Mouse (Mus musculus): ENCODE results near the gene Ctf1. TPM values are rescaled to one million over a fixed set of nuclear protein-coding genes. Genes with fewer than 3 reads are reported as not detected.
"Not testable (repeated sequence)": the region's sequence is repeated elsewhere in the genome, so short reads cannot be mapped to it uniquely, and the experiment has no call there.

Gene Ctf1
- polyA plus RNA-seq, 1 experiment: not detected

GRCm38 (mm10) chr7:127730170-127730569 is 17.6 kb downstream of the Ctf1 start:
- no peaks in the 10 kb centered on the region for H3K4me1 ChIP-seq (ENCODE audit: control insufficient read depth, insufficient read depth, low read length)
- WGBS: 70% methylated on average over 4 of the region's 4 CpGs
- H3K4me3 ChIP-seq (replicated peaks; ENCODE audit: control insufficient read depth, low read depth, low read length): no peak overlapping the region
- TF ChIP-seq POLR2A (IDR thresholded peaks at IDR 0.05; ENCODE audit: borderline replicate concordance, control insufficient read depth, low read depth, low read length) (no peak), CTCF (IDR thresholded peaks at IDR 0.05; ENCODE audit: control insufficient read depth, insufficient read depth, low read length) (no peak)
- H3K27ac ChIP-seq (ENCODE audit: control insufficient read depth, insufficient read depth, low read depth, low read length, poor library complexity): no peak overlapping the region

DNA sequence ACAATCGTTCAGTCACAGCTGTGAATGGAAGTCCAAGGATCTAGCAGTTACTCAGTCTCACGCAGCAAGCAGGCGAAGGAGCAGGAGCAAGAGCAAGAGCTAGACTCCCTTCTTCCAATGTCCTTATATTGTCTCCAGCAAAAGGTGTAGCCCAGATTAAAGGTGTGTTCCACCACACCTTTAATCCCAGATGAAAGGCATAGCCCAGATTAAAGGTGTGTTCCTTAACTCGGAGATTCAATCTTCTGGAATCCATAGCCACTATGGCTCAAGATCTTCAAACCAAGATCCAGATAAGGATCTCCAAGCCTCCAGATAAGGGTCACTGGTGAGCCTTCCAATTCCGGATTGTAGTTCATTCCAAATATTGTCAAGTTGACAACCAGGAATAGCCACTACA is 19.5 kb downstream of the Ctf1 start, which contains the start of gene Ctf2:
Gene Ctf2 (minus strand): TSS at position 101 of the 400 bp plus-strand sequence.
- no CpG with 5 or more reads among the region's 5 CpGs for WGBS
- not testable (repeated sequence) for H3K27ac ChIP-seq (ENCODE audit: control insufficient read depth, insufficient read depth, low read depth, low read length, poor library complexity); H3K4me3 ChIP-seq (replicated peaks; ENCODE audit: control insufficient read depth, low read depth, low read length); H3K4me1 ChIP-seq (ENCODE audit: control insufficient read depth, insufficient read depth, low read length)

- under 1% methylated on average over 26 of the region's 26 CpGs for WGBS
- TF ChIP-seq POLR2A (IDR thresholded peaks at IDR 0.05; ENCODE audit: borderline replicate concordance, control insufficient read depth, low read depth, low read length): no peak
- peak; percentile 27; the same call in 1 of the 2 replicates for TF ChIP-seq CTCF (IDR thresholded peaks at IDR 0.05; ENCODE audit: control insufficient read depth, insufficient read depth, low read length)
- no peaks in the 10 kb centered on the region for H3K4me1 ChIP-seq (ENCODE audit: control insufficient read depth, insufficient read depth, low read length)
- H3K27ac ChIP-seq (ENCODE audit: control insufficient read depth, insufficient read depth, low read depth, low read length, poor library complexity): peak within 1 kb of the TSS; percentile 83; the same call in 1 of the 2 replicates
- H3K4me3 ChIP-seq (replicated peaks; ENCODE audit: control insufficient read depth, low read depth, low read length): peak within 1 kb of the TSS; percentile 95
Observed at GRCm38 (mm10) chr7:127744366-127745045, 32.0 kb downstream of the Ctf1 start, which contains the start of gene Fbxl19. TSS of gene Fbxl19 (plus strand) at chr7:127744543.

- 0% methylated on average over 19 of the region's 19 CpGs for WGBS
- TF ChIP-seq POLR2A (IDR thresholded peaks at IDR 0.05; ENCODE audit: borderline replicate concordance, control insufficient read depth, low read depth, low read length) (no peak), CTCF (IDR thresholded peaks at IDR 0.05; ENCODE audit: control insufficient read depth, insufficient read depth, low read length) (no peak)
Observed at GRCm38 (mm10) chr7:127745251-127745651, 32.7 kb downstream of the Ctf1 start.

DNA sequence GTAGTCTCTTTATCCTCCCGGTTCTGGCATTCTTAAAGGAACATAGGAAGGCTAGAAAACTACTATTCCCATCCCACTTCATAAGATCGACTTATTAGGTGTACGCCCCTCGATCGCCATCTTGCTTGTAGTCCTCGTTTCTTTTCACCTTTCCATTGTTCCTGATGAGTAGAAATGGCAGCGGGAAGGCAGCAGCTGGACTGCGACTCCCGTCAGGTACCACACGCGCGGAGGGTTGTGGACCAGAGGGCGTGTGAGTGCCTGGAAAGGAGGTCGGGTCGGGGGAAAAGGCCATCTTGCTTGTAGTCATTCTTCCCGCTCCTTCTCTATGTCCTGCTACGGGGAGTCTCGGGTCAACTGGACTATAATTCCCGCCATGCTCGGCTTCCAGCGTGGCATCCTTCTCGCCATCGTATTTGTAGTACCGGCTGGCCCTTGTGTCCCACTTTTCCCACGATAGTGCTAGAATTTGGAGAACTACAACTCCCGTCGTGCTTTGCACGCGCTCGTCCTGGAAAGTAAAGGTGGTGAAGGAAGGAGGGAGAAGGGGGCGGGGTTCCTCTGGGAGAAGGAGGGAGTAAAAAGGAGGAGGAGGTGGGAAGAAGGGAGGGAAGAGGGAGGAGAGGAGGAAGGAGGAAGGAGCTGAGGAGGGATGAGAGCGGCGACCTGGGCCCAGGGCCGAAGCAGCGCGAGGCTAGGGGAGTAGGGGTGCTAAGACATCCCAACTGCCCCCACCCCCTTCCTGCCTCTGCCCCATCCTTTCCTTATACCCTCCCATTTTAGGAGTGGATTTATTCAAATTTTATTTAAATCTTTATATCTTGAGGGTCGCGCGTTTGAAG is 33.3 kb downstream of the Ctf1 start:
- WGBS: under 1% methylated on average over 39 of the region's 39 CpGs
- TF ChIP-seq CTCF (IDR thresholded peaks at IDR 0.05; ENCODE audit: control insufficient read depth, insufficient read depth, low read length) (peak; percentile 9; the same call in 1 of the 2 replicates), POLR2A (IDR thresholded peaks at IDR 0.05; ENCODE audit: borderline replicate concordance, control insufficient read depth, low read depth, low read length) (peak; percentile 39; the same call in 1 of the 2 replicates)
- Histone ChIP-seq H3K27ac (ENCODE audit: control insufficient read depth, insufficient read depth, low read depth, low read length, poor library complexity) (peak overlapping the region; percentile 83), H3K4me1 (ENCODE audit: control insufficient read depth, insufficient read depth, low read length) (no peaks in the 10 kb centered on the region), H3K4me3 (replicated peaks; ENCODE audit: control insufficient read depth, low read depth, low read length) (peak overlapping the region; percentile 95)

More at GRCm38 (mm10) chr7:127745251-127745651, 32.7 kb downstream of the Ctf1 start:
- Histone ChIP-seq H3K27ac (ENCODE audit: control insufficient read depth, insufficient read depth, low read depth, low read length, poor library complexity) (peak overlapping the region; percentile 83; the same call in 1 of the 2 replicates), H3K4me3 (replicated peaks; ENCODE audit: control insufficient read depth, low read depth, low read length) (peak overlapping the region; percentile 95), H3K4me1 (ENCODE audit: control insufficient read depth, insufficient read depth, low read length) (no peaks in the 10 kb centered on the region)

GRCm38 (mm10) chr7:127746494-127747491 is 34.3 kb downstream of the Ctf1 start:
- no peak for TF ChIP-seq POLR2A (IDR thresholded peaks at IDR 0.05; ENCODE audit: borderline replicate concordance, control insufficient read depth, low read depth, low read length)
- no peak for TF ChIP-seq CTCF (IDR thresholded peaks at IDR 0.05; ENCODE audit: control insufficient read depth, insufficient read depth, low read length)
- 3% methylated on average over 58 of the region's 62 CpGs for WGBS
- H3K27ac ChIP-seq (ENCODE audit: control insufficient read depth, insufficient read depth, low read depth, low read length, poor library complexity): no peak overlapping the region
- no peak overlapping the region for H3K4me3 ChIP-seq (replicated peaks; ENCODE audit: control insufficient read depth, low read depth, low read length)
- no peaks in the 10 kb centered on the region for H3K4me1 ChIP-seq (ENCODE audit: control insufficient read depth, insufficient read depth, low read length)

DNA sequence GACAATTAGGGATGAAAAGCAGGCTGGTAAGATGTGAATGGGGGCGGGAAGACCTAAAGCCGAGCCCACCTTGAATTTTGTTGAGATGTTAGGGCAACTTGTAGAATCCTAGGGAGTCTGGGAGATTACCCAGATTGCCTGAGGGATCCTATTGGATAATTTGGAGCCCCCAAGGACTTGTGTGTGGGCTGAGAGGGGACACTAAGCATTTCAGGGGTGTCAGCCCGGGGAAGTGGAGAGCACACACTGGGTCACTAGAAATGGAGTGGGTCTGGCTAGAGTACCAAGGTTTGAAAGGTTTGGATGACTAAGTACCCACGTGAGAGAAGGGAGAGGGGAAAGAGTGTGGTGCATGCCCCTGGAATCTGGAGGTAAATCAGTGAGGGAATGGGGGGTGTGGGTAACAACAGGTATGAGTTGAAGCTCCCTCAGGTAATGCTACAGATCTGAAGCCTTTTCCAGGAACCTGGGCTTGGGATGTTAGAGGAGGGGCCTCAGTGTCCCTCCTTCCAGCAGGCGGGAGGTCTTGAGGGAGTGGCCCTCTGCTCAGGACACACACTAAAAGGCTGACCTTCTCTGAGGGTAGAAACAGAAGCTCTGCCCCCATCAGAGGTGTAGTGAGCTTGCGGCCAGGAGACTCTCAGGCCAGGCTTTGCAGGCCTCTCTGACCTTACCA is 35.2 kb downstream of the Ctf1 start:
- TF ChIP-seq CTCF (IDR thresholded peaks at IDR 0.05; ENCODE audit: control insufficient read depth, insufficient read depth, low read length): no peak
- TF ChIP-seq POLR2A (IDR thresholded peaks at IDR 0.05; ENCODE audit: borderline replicate concordance, control insufficient read depth, low read depth, low read length): no peak
- no peak overlapping the region for H3K4me3 ChIP-seq (replicated peaks; ENCODE audit: control insufficient read depth, low read depth, low read length)
- 83% methylated on average over 6 of the region's 6 CpGs for WGBS
- no peaks in the 10 kb centered on the region for H3K4me1 ChIP-seq (ENCODE audit: control insufficient read depth, insufficient read depth, low read length)
- H3K27ac ChIP-seq (ENCODE audit: control insufficient read depth, insufficient read depth, low read depth, low read length, poor library complexity): no peak overlapping the region

Data from bone marrow, adult 2 months (tissue).